Mouse (Mus musculus): ENCODE data around the gene Osbpl3. TPM values are rescaled to one million over a fixed set of nuclear protein-coding genes. Genes with fewer than 3 reads are reported as not detected.

The Osbpl3 gene
- total and polyA plus RNA-seq, 3 experiments, result 12.8 to 26.5 (median 25.4) TPM

- H3K4me3 ChIP-seq, result no peak overlapping the region
- TF ChIP-seq EP300 (IDR thresholded peaks at IDR 0.05; ENCODE audit: insufficient read depth, low read depth, low read length), result no peak
- no peak for TF ChIP-seq POLR2A (IDR thresholded peaks at IDR 0.05; ENCODE audit: insufficient read depth, low read depth, low read length)
- no peak for TF ChIP-seq CTCF (IDR thresholded peaks at IDR 0.05)
- no peaks in the 10 kb centered on the region for H3K27me3 ChIP-seq (ENCODE audit: control insufficient read depth, insufficient read depth, low read length)
- H3K79me2 ChIP-seq (replicated peaks; ENCODE audit: control insufficient read depth, insufficient read depth, low read length), result no peaks in the 10 kb centered on the region
- intact Hi-C loops (cut with DNase I), result no loop called here
- no peaks in the 10 kb centered on the region; the same call in 1 of the 2 replicates for H3K36me3 ChIP-seq (ENCODE audit: control insufficient read depth, insufficient read depth, low read length)
- WGBS, result 89% methylated on average over 5 of the region's 5 CpGs
- no peaks in the 10 kb centered on the region for H3K4me1 ChIP-seq (ENCODE audit: control insufficient read depth, insufficient read depth, low read length)
- no peak for DNase-seq
- H3K9ac ChIP-seq (ENCODE audit: low read depth, low read length), result no peak overlapping the region
- H3K27ac ChIP-seq, result no peak overlapping the region
Measured at GRCm38 (mm10) chr6:50340226-50340906, 115.6 kb downstream of the Osbpl3 start.

GRCm38 (mm10) chr6:50337431-50337830 lies 118.6 kb downstream of the Osbpl3 start:
- no peaks in the 10 kb centered on the region; the same call in 1 of the 2 replicates for H3K36me3 ChIP-seq (ENCODE audit: control insufficient read depth, insufficient read depth, low read length)
- no peak for DNase-seq
- no peak overlapping the region for H3K4me3 ChIP-seq
- WGBS, result 54% methylated on average over 6 of the region's 6 CpGs
- H3K79me2 ChIP-seq (replicated peaks; ENCODE audit: control insufficient read depth, insufficient read depth, low read length), result no peaks in the 10 kb centered on the region
- TF ChIP-seq POLR2A (IDR thresholded peaks at IDR 0.05; ENCODE audit: insufficient read depth, low read depth, low read length) (no peak), CTCF (IDR thresholded peaks at IDR 0.05) (no peak), EP300 (IDR thresholded peaks at IDR 0.05; ENCODE audit: insufficient read depth, low read depth, low read length) (no peak)
- intact Hi-C loops (cut with DNase I), result no loop called here
- H3K4me1 ChIP-seq (ENCODE audit: control insufficient read depth, insufficient read depth, low read length), result no peaks in the 10 kb centered on the region
- no peak overlapping the region for H3K9ac ChIP-seq (ENCODE audit: low read depth, low read length)
- no peaks in the 10 kb centered on the region for H3K27me3 ChIP-seq (ENCODE audit: control insufficient read depth, insufficient read depth, low read length)
- no peak overlapping the region for H3K27ac ChIP-seq

GRCm38 (mm10) chr6:50336376-50336775 lies 119.6 kb downstream of the Osbpl3 start:
- H3K27ac ChIP-seq, result no peak overlapping the region
- H3K9ac ChIP-seq (ENCODE audit: low read depth, low read length), result no peak overlapping the region
- no peak for DNase-seq
- no peaks in the 10 kb centered on the region for H3K4me1 ChIP-seq (ENCODE audit: control insufficient read depth, insufficient read depth, low read length)
- no peak overlapping the region for H3K4me3 ChIP-seq
- no peaks in the 10 kb centered on the region; the same call in 1 of the 2 replicates for H3K36me3 ChIP-seq (ENCODE audit: control insufficient read depth, insufficient read depth, low read length)
- no peaks in the 10 kb centered on the region for H3K27me3 ChIP-seq (ENCODE audit: control insufficient read depth, insufficient read depth, low read length)
- intact Hi-C loops (cut with DNase I), result no loop called here
- whole genome bisulfite sequencing, result 82% methylated on average over 2 of the region's 2 CpGs
- TF ChIP-seq EP300 (IDR thresholded peaks at IDR 0.05; ENCODE audit: insufficient read depth, low read depth, low read length), result no peak
- TF ChIP-seq POLR2A (IDR thresholded peaks at IDR 0.05; ENCODE audit: insufficient read depth, low read depth, low read length), result no peak
- TF ChIP-seq CTCF (IDR thresholded peaks at IDR 0.05), result no peak
- no peaks in the 10 kb centered on the region for H3K79me2 ChIP-seq (replicated peaks; ENCODE audit: control insufficient read depth, insufficient read depth, low read length)

- H3K4me1 ChIP-seq (ENCODE audit: control insufficient read depth, insufficient read depth, low read length), result no peaks in the 10 kb centered on the region
- H3K36me3 ChIP-seq (ENCODE audit: control insufficient read depth, insufficient read depth, low read length), result no peaks in the 10 kb centered on the region; the same call in 1 of the 2 replicates
- H3K4me3 ChIP-seq, result no peak overlapping the region
- H3K79me2 ChIP-seq (replicated peaks; ENCODE audit: control insufficient read depth, insufficient read depth, low read length), result no peaks in the 10 kb centered on the region
- no peak overlapping the region for H3K27ac ChIP-seq
- WGBS, result 84% methylated on average over 15 of the region's 15 CpGs
- no peak overlapping the region for H3K9ac ChIP-seq (ENCODE audit: low read depth, low read length)
- no peaks in the 10 kb centered on the region for H3K27me3 ChIP-seq (ENCODE audit: control insufficient read depth, insufficient read depth, low read length)
- TF ChIP-seq CTCF (IDR thresholded peaks at IDR 0.05), result no peak
- TF ChIP-seq EP300 (IDR thresholded peaks at IDR 0.05; ENCODE audit: insufficient read depth, low read depth, low read length), result no peak
- TF ChIP-seq POLR2A (IDR thresholded peaks at IDR 0.05; ENCODE audit: insufficient read depth, low read depth, low read length), result no peak
- intact Hi-C loops (cut with DNase I), result no loop called here
- DNase-seq, result no peak
Measured at GRCm38 (mm10) chr6:50334846-50335821, 120.9 kb downstream of the Osbpl3 start.

- DNase-seq, result no peak
- Histone ChIP-seq H3K79me2 (replicated peaks; ENCODE audit: control insufficient read depth, insufficient read depth, low read length) (no peaks in the 10 kb centered on the region), H3K9ac (ENCODE audit: low read depth, low read length) (no peak overlapping the region), H3K27ac (no peak overlapping the region), H3K36me3 (ENCODE audit: control insufficient read depth, insufficient read depth, low read length) (no peaks in the 10 kb centered on the region; the same call in 1 of the 2 replicates), H3K4me3 (no peak overlapping the region), H3K4me1 (ENCODE audit: control insufficient read depth, insufficient read depth, low read length) (peaks cover 1% of the 10 kb centered on the region; the same call in 1 of the 2 replicates), H3K27me3 (ENCODE audit: control insufficient read depth, insufficient read depth, low read length) (no peaks in the 10 kb centered on the region)
- no peak for TF ChIP-seq POLR2A (IDR thresholded peaks at IDR 0.05; ENCODE audit: insufficient read depth, low read depth, low read length)
- no peak for TF ChIP-seq EP300 (IDR thresholded peaks at IDR 0.05; ENCODE audit: insufficient read depth, low read depth, low read length)
- TF ChIP-seq CTCF (IDR thresholded peaks at IDR 0.05), result no peak
- intact Hi-C loops (cut with DNase I), result no loop called here
- WGBS, result 66% methylated on average over 6 of the region's 6 CpGs
Measured at GRCm38 (mm10) chr6:50333346-50333745, 122.7 kb downstream of the Osbpl3 start.
